Mouse (Mus musculus) lung, embryonic 16.5 days (tissue): ENCODE measurements at regions not wholly inside any gene's neighbourhood (a gene's known extent, or its start where the extent isn't known, plus 50 kb on each side); places are given as distances from the start of the nearest gene placed in this dataset.

Source experiments
- ATAC-seq: fragments of 200-750 bp; cut with Nextera tagmentation; 2 replicates; pipeline ENCODE4 v1.8.0; 2017; ENCODE audit warnings: low read depth, mild to moderate bottlenecking, moderate library complexity
- H3K27ac ChIP-seq: fragments of 300-500 bp; sonication (generic); 2 replicates; pipeline ENCODE4 v1.5.1; 2014; ENCODE audit warnings: mild to moderate bottlenecking, control low read depth, low read length
- H3K27me3 ChIP-seq: fragments of 300-500 bp; sonication (generic); 2 replicates; pipeline ENCODE4 v1.6.1; 2014; ENCODE audit warnings: low read depth, low read length, mixed read lengths; ENCODE audit not compliant: control insufficient read depth, insufficient read depth
- H3K36me3 ChIP-seq: fragments of 300-500 bp; sonication (generic); 2 replicates; pipeline ENCODE4 v1.6.1; 2014; ENCODE audit warnings: low read length; ENCODE audit not compliant: control insufficient read depth, insufficient read depth
- H3K4me1 ChIP-seq: fragments of 300-500 bp; sonication (generic); replicated peaks from 2 replicates; pipeline ENCODE4 v1.6.1; 2014; ENCODE audit warnings: low read length, mixed read lengths; ENCODE audit not compliant: control insufficient read depth, insufficient read depth
- H3K4me2 ChIP-seq: fragments of 300-500 bp; sonication (generic); 2 replicates; pipeline ENCODE4 v1.6.1; 2014; ENCODE audit warnings: low read depth, low read length, control low read depth
- H3K4me3 ChIP-seq: fragments of 300-500 bp; sonication (generic); 2 replicates; pipeline ENCODE4 v1.5.1; 2014; ENCODE audit warnings: mild to moderate bottlenecking, low read length, control low read depth
- H3K9ac ChIP-seq: fragments of 300-500 bp; sonication (generic); 2 replicates; pipeline ENCODE4 v1.6.1; 2014; ENCODE audit warnings: low read length, control low read depth
- H3K9me3 ChIP-seq: fragments of 300-500 bp; sonication (generic); 2 replicates; pipeline ENCODE4 v1.6.1; 2016; ENCODE audit warnings: low read length; ENCODE audit not compliant: control insufficient read depth
- whole genome bisulfite sequencing: fragments of 180-500 bp; shearing (Covaris S2); extraction: QIAGEN DNeasy Blood & Tissue Kit; methylation state at CpG from one replicate; pipeline ENCODE4 v1.1.7; 2014; 5-methylcytosine and 5-hydroxymethylcytosine counted together

DNA sequence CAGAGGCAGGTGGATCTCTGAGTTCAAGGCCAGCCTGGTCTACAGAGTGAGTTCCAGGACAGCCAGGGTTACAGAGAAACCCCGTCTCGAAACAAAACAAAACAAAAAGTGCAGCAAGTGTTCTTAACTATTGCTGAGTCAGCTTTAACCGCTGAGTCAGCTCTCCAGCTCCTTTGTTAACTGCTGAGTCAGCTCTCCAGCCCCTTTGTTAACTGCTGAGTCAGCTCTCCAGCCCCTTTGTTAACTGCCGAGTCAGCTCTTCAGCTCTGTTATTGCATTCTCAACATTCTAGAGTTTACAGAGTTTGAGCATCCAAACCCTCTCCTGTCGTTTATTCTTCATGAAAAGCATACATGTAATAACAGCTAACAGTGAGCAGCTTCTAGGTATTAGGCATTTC lies 336.9 kb upstream of the Ercc4 start:
- H3K27me3 ChIP-seq, result no peaks in the 10 kb centered on the region
- WGBS, result 76% methylated on average over 5 of the region's 5 CpGs
- no peak for ATAC-seq
- H3K4me2 ChIP-seq, result no peak overlapping the region
- no peaks in the 10 kb centered on the region for H3K9me3 ChIP-seq
- H3K36me3 ChIP-seq, result no peaks in the 10 kb centered on the region
- no peak overlapping the region for H3K27ac ChIP-seq
- no peaks in the 10 kb centered on the region for H3K4me1 ChIP-seq
- no peak overlapping the region for H3K4me3 ChIP-seq
- no peak overlapping the region for H3K9ac ChIP-seq

GRCm38 (mm10) chr16:12775876-12776275 lies 333.6 kb upstream of the Ercc4 start:
- H3K9ac ChIP-seq, result no peak overlapping the region
- H3K4me2 ChIP-seq, result no peak overlapping the region
- H3K36me3 ChIP-seq, result no peaks in the 10 kb centered on the region
- ATAC-seq, result no peak
- WGBS, result 64% methylated on average over 2 of the region's 2 CpGs
- H3K27ac ChIP-seq, result no peak overlapping the region
- H3K27me3 ChIP-seq, result no peaks in the 10 kb centered on the region
- no peaks in the 10 kb centered on the region for H3K9me3 ChIP-seq
- H3K4me3 ChIP-seq, result no peak overlapping the region
- no peaks in the 10 kb centered on the region for H3K4me1 ChIP-seq

- H3K9ac ChIP-seq, result no peak overlapping the region
- no peak overlapping the region for H3K27ac ChIP-seq
- WGBS, result 80% methylated on average over 3 of the region's 3 CpGs
- ATAC-seq, result no peak
- no peaks in the 10 kb centered on the region for H3K4me1 ChIP-seq
- H3K27me3 ChIP-seq, result no peaks in the 10 kb centered on the region
- no peak overlapping the region for H3K4me2 ChIP-seq
- no peak overlapping the region for H3K4me3 ChIP-seq
- no peaks in the 10 kb centered on the region for H3K36me3 ChIP-seq
- H3K9me3 ChIP-seq, result no peaks in the 10 kb centered on the region
Observed at GRCm38 (mm10) chr16:12779079-12779478, 330.4 kb upstream of the Ercc4 start.

- Histone ChIP-seq H3K4me2 (no peak overlapping the region), H3K36me3 (no peaks in the 10 kb centered on the region), H3K4me3 (no peak overlapping the region), H3K27ac (no peak overlapping the region), H3K9me3 (no peaks in the 10 kb centered on the region), H3K4me1 (no peaks in the 10 kb centered on the region), H3K27me3 (no peaks in the 10 kb centered on the region), H3K9ac (no peak overlapping the region)
- ATAC-seq, result no peak
- 77% methylated on average over 3 of the region's 3 CpGs for WGBS
Observed at GRCm38 (mm10) chr16:12780635-12781034, 328.8 kb upstream of the Ercc4 start.

GRCm38 (mm10) chr16:12785828-12786227 lies 323.7 kb upstream of the Ercc4 start:
- WGBS, result 43% methylated on average over 1 of the region's 1 CpGs
- H3K4me3 ChIP-seq, result no peak overlapping the region

GRCm38 (mm10) chr16:12798523-12798922 lies 311.0 kb upstream of the Ercc4 start:
- Histone ChIP-seq H3K4me3 (no peak overlapping the region), H3K27ac (no peak overlapping the region), H3K9me3 (no peaks in the 10 kb centered on the region), H3K4me2 (no peak overlapping the region), H3K4me1 (no peaks in the 10 kb centered on the region), H3K27me3 (no peaks in the 10 kb centered on the region), H3K36me3 (no peaks in the 10 kb centered on the region), H3K9ac (no peak overlapping the region)
- 77% methylated on average over 2 of the region's 2 CpGs for WGBS
- ATAC-seq, result no peak

More at GRCm38 (mm10) chr16:12785828-12786227, 323.7 kb upstream of the Ercc4 start:
- no peaks in the 10 kb centered on the region for H3K36me3 ChIP-seq
- ATAC-seq, result no peak
- no peaks in the 10 kb centered on the region for H3K9me3 ChIP-seq
- no peaks in the 10 kb centered on the region for H3K27me3 ChIP-seq
- H3K4me2 ChIP-seq, result no peak overlapping the region
- H3K9ac ChIP-seq, result no peak overlapping the region
- no peaks in the 10 kb centered on the region for H3K4me1 ChIP-seq
- no peak overlapping the region for H3K27ac ChIP-seq

DNA sequence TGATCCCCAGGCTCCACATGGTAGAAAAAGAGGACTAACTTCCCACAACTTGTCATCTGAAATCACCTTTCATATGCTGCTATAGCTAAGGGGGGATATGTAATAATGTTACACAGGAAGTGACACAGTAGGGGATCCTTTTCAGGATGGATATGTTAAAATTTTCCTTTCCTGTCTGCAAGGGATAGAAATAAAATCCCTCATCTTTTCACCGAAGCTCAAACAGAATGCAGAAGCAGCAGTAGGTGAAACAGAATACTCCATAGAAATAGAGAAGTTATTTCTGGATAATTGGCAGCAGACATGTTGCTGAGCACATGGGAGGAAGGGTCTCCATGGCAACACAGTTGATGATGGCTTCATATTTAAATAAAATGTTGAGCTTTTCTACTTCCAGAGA lies 309.3 kb upstream of the Ercc4 start:
- no peaks in the 10 kb centered on the region for H3K36me3 ChIP-seq
- no peaks in the 10 kb centered on the region for H3K4me1 ChIP-seq
- H3K9ac ChIP-seq, result no peak overlapping the region
- no peak for ATAC-seq
- no peak overlapping the region for H3K27ac ChIP-seq
- H3K9me3 ChIP-seq, result no peaks in the 10 kb centered on the region
- WGBS, result 76% methylated on average over 1 of the region's 1 CpGs
- no peaks in the 10 kb centered on the region for H3K27me3 ChIP-seq
- no peak overlapping the region for H3K4me2 ChIP-seq
- H3K4me3 ChIP-seq, result no peak overlapping the region

DNA sequence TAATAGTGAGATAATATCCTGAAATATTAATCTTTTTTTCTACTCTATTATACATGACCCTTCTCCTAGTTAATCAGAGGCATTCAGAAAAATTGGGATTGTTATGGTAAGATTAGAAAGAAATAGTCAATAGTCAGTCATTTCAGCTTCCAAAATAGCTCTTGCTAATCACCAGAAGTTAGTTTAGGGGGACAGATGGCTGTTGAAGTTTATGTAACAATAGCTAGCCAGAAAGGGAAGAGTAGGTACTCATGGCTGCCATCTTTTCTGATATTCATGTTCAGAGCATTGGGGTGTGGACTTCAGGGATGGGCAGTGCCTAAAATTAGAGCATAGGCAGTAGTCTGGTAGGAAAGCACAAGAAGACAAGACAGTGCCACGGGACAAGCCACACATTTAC lies 306.8 kb upstream of the Ercc4 start:
- H3K9me3 ChIP-seq, result no peaks in the 10 kb centered on the region
- ATAC-seq, result no peak
- WGBS, result 63% methylated on average over 1 of the region's 1 CpGs

GRCm38 (mm10) chr16:12807351-12807871 lies 302.1 kb upstream of the Ercc4 start:
- 57% methylated on average over 8 of the region's 8 CpGs for WGBS
- Histone ChIP-seq H3K27ac (no peak overlapping the region), H3K4me2 (no peak overlapping the region), H3K27me3 (no peaks in the 10 kb centered on the region), H3K4me1 (no peaks in the 10 kb centered on the region), H3K9ac (no peak overlapping the region), H3K9me3 (no peaks in the 10 kb centered on the region), H3K36me3 (no peaks in the 10 kb centered on the region), H3K4me3 (no peak overlapping the region)
- no peak for ATAC-seq

More for the DNA sequence above, 306.8 kb upstream of the Ercc4 start:
- H3K4me2 ChIP-seq, result no peak overlapping the region
- H3K36me3 ChIP-seq, result no peaks in the 10 kb centered on the region
- no peak overlapping the region for H3K4me3 ChIP-seq
- H3K27me3 ChIP-seq, result no peaks in the 10 kb centered on the region
- H3K4me1 ChIP-seq, result no peaks in the 10 kb centered on the region
- no peak overlapping the region for H3K9ac ChIP-seq
- no peak overlapping the region for H3K27ac ChIP-seq

- no peak overlapping the region for H3K4me3 ChIP-seq
- no peaks in the 10 kb centered on the region for H3K9me3 ChIP-seq
- ATAC-seq, result no peak
- H3K36me3 ChIP-seq, result no peaks in the 10 kb centered on the region
- 38% methylated on average over 2 of the region's 2 CpGs for WGBS
- H3K9ac ChIP-seq, result no peak overlapping the region
- no peaks in the 10 kb centered on the region for H3K27me3 ChIP-seq
- no peak overlapping the region for H3K4me2 ChIP-seq
- no peak overlapping the region for H3K27ac ChIP-seq
- H3K4me1 ChIP-seq, result no peaks in the 10 kb centered on the region
Observed at GRCm38 (mm10) chr16:12811088-12811487, 298.4 kb upstream of the Ercc4 start.
